Mouse (Mus musculus) stomach, postnatal 0 days (tissue): ENCODE results near the gene Usp28.
"Not testable (repeated sequence)": the region's sequence is repeated elsewhere in the genome, so short reads cannot be mapped to it uniquely, and the experiment has no call there.

ENCODE experiments used
- CTCF ChIP-seq: IDR thresholded peaks from 2 replicates; pipeline ENCODE4 v1.5.1; 2016; ENCODE audit warnings: antibody characterized with exemption, low read depth, mild to moderate bottlenecking, moderate library complexity
- EP300 ChIP-seq: optimal IDR thresholded peaks from 2 replicates; pipeline ENCODE3; 2016; ENCODE audit warnings: antibody characterized with exemption

DNA sequence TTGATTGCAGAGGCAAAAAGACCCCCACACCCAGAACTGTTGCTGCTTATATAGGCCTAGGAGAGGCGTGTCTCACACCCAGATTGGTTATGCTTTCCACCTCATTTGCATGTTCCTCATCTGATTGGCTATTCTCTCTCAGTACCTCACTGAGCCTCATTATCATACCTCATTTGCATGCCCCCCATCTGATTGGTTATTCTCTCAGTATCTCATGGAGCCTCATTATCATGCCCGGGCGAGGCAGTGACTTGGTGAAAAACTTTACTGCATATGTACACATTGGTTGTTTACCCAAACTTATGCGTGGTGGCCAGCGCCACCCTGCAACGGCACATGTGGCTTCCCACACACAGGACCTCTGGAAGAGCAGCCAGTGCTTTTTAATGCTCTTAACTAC is 1.4 kb upstream of the Usp28 start:
- not testable (repeated sequence) for TF ChIP-seq CTCF
- peak; percentile 10 for TF ChIP-seq EP300
